Mouse (Mus musculus) bone marrow, adult 2 months (tissue): ENCODE measurements around the gene Tmem200b. TPM values are rescaled to one million over a fixed set of nuclear protein-coding genes. Genes with fewer than 3 reads are reported as not detected.

Experiments used
- H3K27ac ChIP-seq: fragments of 200-500 bp; 2 replicates; pipeline ENCODE4 v1.5.1; 2012; ENCODE audit warnings: low read depth, mild to moderate bottlenecking, control low read depth, inconsistent platforms, low read length; ENCODE audit not compliant: control insufficient read depth, poor library complexity, insufficient read depth
- H3K4me1 ChIP-seq: fragments of 200-500 bp; 2 replicates; pipeline ENCODE4 v1.6.1; 2011; ENCODE audit warnings: low read length; ENCODE audit not compliant: control insufficient read depth, insufficient read depth
- H3K4me3 ChIP-seq: fragments of 200-500 bp; replicated peaks from 2 replicates; pipeline ENCODE3; 2011; ENCODE audit warnings: mild to moderate bottlenecking, low read depth, low read length, control low read depth; ENCODE audit not compliant: control insufficient read depth
- CTCF ChIP-seq: fragments of 200-500 bp; IDR thresholded peaks from 2 replicates; pipeline ENCODE4 v1.5.1; 2011; ENCODE audit warnings: low read length, control low read depth; ENCODE audit not compliant: control insufficient read depth, insufficient read depth
- POLR2A ChIP-seq: fragments of 200-500 bp; IDR thresholded peaks from 2 replicates; pipeline ENCODE4 v1.6.1; 2011; ENCODE audit warnings: low read depth, mild to moderate bottlenecking, control low read depth, low read length, borderline replicate concordance; ENCODE audit not compliant: control insufficient read depth
- WGBS: fragments of 180-500 bp; shearing (Covaris S2); methylation state at CpG from one replicate; pipeline ENCODE4 v1.1.7; 2018; 5-methylcytosine and 5-hydroxymethylcytosine counted together
- polyA plus RNA-seq: library from polyadenylated mRNA; stranded (reverse); fragments of >200 nt; gene quantifications from 2 replicates; pipeline ENCODE4 v1.2.4, GENCODE M21; 2011; ENCODE audit warnings: low replicate concordance; ENCODE audit not compliant: missing spikeins, insufficient read depth, insufficient read length

Tmem200b gene
- not detected in 2 replicates for polyA plus RNA-seq

DNA sequence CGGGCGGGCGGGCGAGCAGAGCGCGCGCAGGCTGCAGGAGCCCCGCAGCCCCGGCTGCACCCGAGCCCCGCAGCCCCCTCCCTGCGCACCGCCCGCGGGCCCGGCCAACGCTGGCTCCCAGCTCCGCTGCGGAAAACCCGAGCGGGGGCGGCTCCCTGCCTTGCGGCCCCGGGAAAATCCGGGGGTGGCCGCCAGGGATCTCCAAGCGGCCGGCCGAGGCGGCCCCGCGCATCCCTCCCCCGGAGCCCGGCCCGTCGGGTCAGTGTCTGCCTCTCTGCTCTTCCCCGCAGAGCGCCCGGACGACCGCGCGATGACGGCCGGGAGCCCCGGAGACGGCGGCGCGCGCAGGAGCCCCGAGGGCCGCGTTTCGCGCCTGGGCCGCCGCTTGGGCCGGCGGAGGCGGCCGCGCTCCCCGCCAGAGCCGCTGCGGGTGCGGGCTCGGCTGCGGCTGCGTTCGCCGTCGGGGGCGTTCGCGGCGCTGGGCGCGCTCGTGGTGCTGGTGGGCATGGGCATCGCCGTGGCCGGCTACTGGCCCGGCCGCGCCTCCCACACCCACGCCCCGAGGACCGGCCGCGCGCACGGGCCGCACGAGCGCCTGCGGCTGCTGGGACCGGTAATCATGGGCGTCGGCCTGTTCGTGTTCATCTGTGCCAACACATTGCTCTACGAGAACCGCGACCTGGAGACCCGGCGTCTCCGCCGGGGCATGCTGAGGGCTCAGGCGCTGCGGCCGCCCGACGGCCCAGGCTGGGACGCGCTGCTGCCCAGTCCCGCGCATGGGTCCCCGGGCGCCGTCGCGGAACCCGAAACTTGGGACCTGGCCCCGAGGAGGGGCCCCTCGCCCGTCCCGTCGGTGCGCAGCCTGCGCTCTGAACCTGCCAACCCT lies at the start of gene Tmem200b:
Gene Tmem200b (plus strand): TSS at position 311 of the 886 bp plus-strand sequence.
- Histone ChIP-seq H3K4me1 (no peaks in the 10 kb centered on the region), H3K4me3 (no peak within 1 kb of the TSS), H3K27ac (no peak within 1 kb of the TSS; the same call in 1 of the 2 replicates)
- no peak for TF ChIP-seq CTCF
- TF ChIP-seq POLR2A: no peak
- WGBS: 3% methylated on average over 129 of the region's 130 CpGs

DNA sequence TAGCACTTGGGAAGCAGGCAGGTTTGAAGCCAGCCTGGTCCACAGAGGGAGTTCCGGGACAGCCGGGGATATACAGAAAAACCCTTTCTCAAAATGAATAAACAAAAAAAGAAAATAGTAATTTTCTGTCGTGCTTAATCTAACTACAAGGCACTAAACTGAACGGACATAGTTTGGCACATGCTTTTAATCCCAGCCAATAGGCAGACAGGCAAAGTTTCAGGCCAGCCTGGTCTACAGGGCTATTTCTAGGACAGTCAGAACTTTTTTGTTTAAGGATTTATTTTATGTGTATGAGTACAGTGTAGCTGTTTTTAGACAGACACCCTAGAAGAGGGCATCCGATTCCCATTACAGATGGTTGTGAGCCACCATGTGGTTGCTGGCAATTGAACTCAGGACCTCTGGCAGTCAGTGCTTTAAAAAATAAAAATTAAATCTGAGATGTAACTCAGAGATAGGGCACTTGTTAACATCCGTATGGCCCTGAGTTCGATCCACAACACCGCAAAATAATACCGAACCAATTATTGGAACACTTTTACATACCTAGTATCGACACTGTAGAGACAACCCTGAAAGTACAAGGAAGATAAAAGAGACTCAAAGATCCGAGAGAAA lies 48.8 kb upstream of the Tmem200b start:
- no peaks in the 10 kb centered on the region; the same call in 1 of the 2 replicates for H3K4me1 ChIP-seq

GRCm38 (mm10) chr4:131873293-131874168 lies 48.0 kb upstream of the Tmem200b start, which contains the start of gene Srsf4:
Gene Srsf4 (plus strand): TSS chr4:131873617.
- Histone ChIP-seq H3K4me1 (no peaks in the 10 kb centered on the region; the same call in 1 of the 2 replicates), H3K27ac (peak within 1 kb of the TSS; percentile 96), H3K4me3 (peak within 1 kb of the TSS; percentile 84)
- TF ChIP-seq CTCF: no peak
- peak; percentile 87; the same call in 1 of the 2 replicates for TF ChIP-seq POLR2A
- 2% methylated on average over 107 of the region's 116 CpGs for WGBS

More for the DNA sequence above, 48.8 kb upstream of the Tmem200b start:
- Histone ChIP-seq H3K4me3 (peak overlapping the region; percentile 59), H3K27ac (peak overlapping the region; percentile 22; the same call in 1 of the 2 replicates)
- TF ChIP-seq POLR2A: no peak
- WGBS: 3% methylated on average over 11 of the region's 11 CpGs

GRCm38 (mm10) chr4:131874169-131874536 lies 47.4 kb upstream of the Tmem200b start:
- 2% methylated on average over 20 of the region's 20 CpGs for WGBS
- TF ChIP-seq POLR2A (no peak), CTCF (no peak)

DNA sequence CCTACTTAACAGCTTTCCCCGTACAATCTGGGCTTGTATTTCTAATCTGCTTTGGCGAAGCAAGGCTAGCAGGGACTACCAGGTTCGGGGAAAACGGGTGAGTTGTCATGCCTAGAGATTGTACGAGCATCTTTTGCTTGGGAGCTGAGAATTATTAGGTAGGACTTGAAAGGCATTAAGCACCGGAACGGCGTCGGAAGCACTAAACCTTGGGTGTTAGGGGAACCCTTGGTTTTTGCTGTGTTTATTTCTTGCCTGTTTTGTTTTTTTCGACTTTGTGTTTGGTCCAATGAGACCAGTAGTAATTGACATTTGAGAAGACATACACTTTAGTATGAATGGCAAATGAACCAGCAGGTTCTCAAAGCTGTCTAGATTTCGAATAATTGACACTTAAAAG lies 47.0 kb upstream of the Tmem200b start:
- H3K4me1 ChIP-seq: no peaks in the 10 kb centered on the region; the same call in 1 of the 2 replicates
- TF ChIP-seq POLR2A: no peak
- TF ChIP-seq CTCF: no peak
- H3K4me3 ChIP-seq: peak overlapping the region; percentile 84
- WGBS: under 1% methylated on average over 11 of the region's 11 CpGs
- peak overlapping the region; percentile 96 for H3K27ac ChIP-seq

More at GRCm38 (mm10) chr4:131874169-131874536, 47.4 kb upstream of the Tmem200b start:
- Histone ChIP-seq H3K27ac (peak overlapping the region; percentile 96), H3K4me1 (no peaks in the 10 kb centered on the region; the same call in 1 of the 2 replicates), H3K4me3 (peak overlapping the region; percentile 84)

- WGBS: 11% methylated on average over 3 of the region's 3 CpGs
- H3K4me3 ChIP-seq: peak overlapping the region; percentile 40
- no peaks in the 10 kb centered on the region; the same call in 1 of the 2 replicates for H3K4me1 ChIP-seq
- TF ChIP-seq POLR2A (no peak), CTCF (no peak)
- no peak overlapping the region for H3K27ac ChIP-seq
Observed at GRCm38 (mm10) chr4:131875242-131875641, 46.3 kb upstream of the Tmem200b start.

- Histone ChIP-seq H3K4me3 (no peak overlapping the region), H3K4me1 (no peaks in the 10 kb centered on the region), H3K27ac (no peak overlapping the region)
- TF ChIP-seq CTCF (no peak), POLR2A (no peak)
- 38% methylated on average over 2 of the region's 2 CpGs for WGBS
Observed at GRCm38 (mm10) chr4:131876836-131877235, 44.7 kb upstream of the Tmem200b start.

- no peak overlapping the region for H3K4me3 ChIP-seq
- WGBS: 52% methylated on average over 1 of the region's 1 CpGs
- TF ChIP-seq POLR2A: no peak
- no peak for TF ChIP-seq CTCF
- H3K27ac ChIP-seq: no peak overlapping the region
- H3K4me1 ChIP-seq: no peaks in the 10 kb centered on the region
Observed at GRCm38 (mm10) chr4:131879692-131880091, 41.9 kb upstream of the Tmem200b start.
